Comparison of ENCODE assay signal across 8 mouse cellular contexts in the genomic region with DNA sequence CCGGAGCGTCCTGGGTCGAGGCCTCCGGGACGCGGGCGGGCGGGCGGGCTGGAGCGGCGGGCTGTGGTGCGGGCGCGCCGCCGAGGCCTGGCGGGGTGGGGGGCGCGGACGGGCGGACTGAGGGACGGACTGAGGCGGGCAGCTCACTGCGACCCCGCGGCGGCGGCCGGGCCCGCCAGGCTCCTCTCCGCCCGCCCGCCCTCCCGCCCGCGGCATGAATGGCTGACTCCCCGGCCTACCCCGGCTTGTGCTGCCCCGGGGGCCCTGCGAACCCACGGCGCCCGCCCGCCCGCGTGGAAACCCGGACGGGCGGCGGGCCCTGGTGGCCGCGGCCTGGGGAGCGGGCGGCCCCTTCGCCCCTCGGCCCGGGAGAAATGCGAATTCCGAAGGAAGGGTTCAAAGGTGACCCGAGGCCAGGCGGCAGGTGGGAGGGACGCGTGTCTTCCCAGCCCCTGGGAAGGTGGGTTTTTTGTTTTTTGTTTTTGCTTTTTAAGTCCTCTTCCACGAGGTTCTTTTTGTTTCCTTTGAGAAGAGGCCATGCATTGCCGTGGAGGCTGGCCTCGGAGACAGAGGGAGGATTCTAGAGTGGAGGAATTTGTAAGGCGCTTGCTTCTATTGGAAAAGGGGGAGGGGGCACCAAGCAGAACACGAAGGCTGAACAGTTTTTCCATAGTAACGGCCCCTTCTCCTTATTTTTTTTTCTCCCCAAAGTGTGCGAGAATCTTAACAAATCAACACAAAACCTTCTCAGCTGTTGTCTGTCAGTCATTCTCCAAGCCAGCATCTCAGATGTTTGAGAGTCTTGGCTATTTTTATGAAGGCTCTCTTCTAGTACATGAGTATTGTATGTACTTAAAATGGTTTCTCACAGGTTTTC. TPM values are rescaled to one million over a fixed set of nuclear protein-coding genes. Genes with fewer than 3 reads are reported as not detected.
DNase-seq lines count a peak whose midpoint lies in the region; ATAC-seq and TF ChIP-seq lines count a peak whose summit lies in the region.

No protein-coding gene starts in this region.

- H3K4me1 ChIP-seq in midbrain, postnatal 0 days (ENCODE audit: insufficient read depth, low read length): peaks cover 7% of the 10 kb centered on the region

- H3K9me3 ChIP-seq in midbrain, postnatal 0 days (ENCODE audit: low read length): no peaks in the 10 kb centered on the region

- under 1% methylated on average over 32 of the region's 70 CpGs for WGBS in midbrain, postnatal 0 days

- H3K4me3 ChIP-seq in midbrain, postnatal 0 days (ENCODE audit: low read depth, low read length): peak overlapping the region; percentile 97

- H3K4me2 ChIP-seq in midbrain, postnatal 0 days (ENCODE audit: low read depth, low read length, poor library complexity, severe bottlenecking): peak overlapping the region; percentile 77

- H3K27ac ChIP-seq in midbrain, postnatal 0 days (ENCODE audit: low read depth, low read length): peak overlapping the region; percentile 85

- DNase-seq in gastrocnemius, postnatal 25 days: peak; percentile 26
- DNase-seq in gastrocnemius, postnatal 10 days: no peak
- peak; percentile 18 for DNase-seq in 416B (ENCODE audit: low read depth)
- DNase-seq in adrenal gland, postnatal 36 days: peak; percentile 17 to 34
- DNase-seq in forelimb bud, embryonic 11.5 days (ENCODE audit: low read depth, low spot score): peak; percentile 25
- DNase-seq in kidney, postnatal 14 days: peak; percentile 42
- peak; percentile 5 for DNase-seq in midbrain, postnatal 0 days (ENCODE audit: low spot score)
- no peak for DNase-seq in frontal cortex, adult 2 months (ENCODE audit: extremely low spot score in 1 of 2, low spot score in 1 of 2)

- H3K36me3 ChIP-seq in midbrain, postnatal 0 days (ENCODE audit: insufficient read depth, low read length): no peaks in the 10 kb centered on the region

- no peaks in the 10 kb centered on the region for H3K27me3 ChIP-seq in midbrain, postnatal 0 days (ENCODE audit: insufficient read depth, low read length)

- peak overlapping the region; percentile 86 for H3K9ac ChIP-seq in midbrain, postnatal 0 days (replicated peaks; ENCODE audit: low read length, poor library complexity, severe bottlenecking)

- no peak for TF ChIP-seq CTCF in midbrain, postnatal 0 days (IDR thresholded peaks at IDR 0.05)

- ATAC-seq in midbrain, postnatal 0 days (ENCODE audit: low FRiP score): peak; percentile 0

RNA-seq across cellular contexts. Expression of a gene that starts 0.9 kb away (rescaled TPM):
- 100 to 1,000 TPM; 381 to 419 TPM for total RNA-seq in gastrocnemius, postnatal 25 days (2021)
- total RNA-seq in gastrocnemius, postnatal 10 days (2021): 100 to 1,000 TPM; 419 to 429 TPM
- 100 to 1,000 TPM; 113 to 139 TPM for total RNA-seq in adrenal gland, postnatal 36 days (2021)
- total RNA-seq in midbrain, postnatal 0 days (2014; rRNA removed): 39.3 and 68.2 TPM in 2 replicates
- 26.1 and 28.1 TPM in 2 replicates for polyA plus RNA-seq in midbrain, postnatal 0 days (2015; fragmentation: Nextera tagmentation; extraction: Ambion mirVana)
- polyA plus RNA-seq in frontal cortex, adult 2 months (2012; rRNA removed): 55.6 and 55.9 TPM in 2 replicates

Comparison
In these comparisons a context has a peak if more than half of its experiments do, and no peak if none do; other contexts are left out.
1. DNase-seq: peak in gastrocnemius, postnatal 25 days (single experiment), 416B (single experiment), adrenal gland, postnatal 36 days (2 of 2), forelimb bud, embryonic 11.5 days (single experiment), kidney, postnatal 14 days (single experiment) and midbrain, postnatal 0 days (single experiment); none in gastrocnemius, postnatal 10 days (single experiment) and frontal cortex, adult 2 months (0 of 2).